Mouse (Mus musculus) myocyte (in vitro differentiated cells): ENCODE data around the gene Ap1g1. TPM values are rescaled to one million over a fixed set of nuclear protein-coding genes. Genes with fewer than 3 reads are reported as not detected.

Experiments
- H3K27me3 ChIP-seq: one replicate; pipeline ENCODE4 v1.6.1; 2011; ENCODE audit not compliant: control insufficient read depth, insufficient read depth, insufficient read length
- H3K36me3 ChIP-seq: one replicate; pipeline ENCODE4 v1.6.1; 2011; ENCODE audit not compliant: control insufficient read depth, insufficient read depth
- H3K4me2 ChIP-seq: one replicate; pipeline ENCODE4 v1.6.1; 2011; ENCODE audit warnings: low read depth, control low read depth
- H3K4me3 ChIP-seq: one replicate; pipeline ENCODE4 v1.5.1; 2011; ENCODE audit warnings: mild to moderate bottlenecking, control low read depth, moderate library complexity
- H3K79me2 ChIP-seq: one replicate; pipeline ENCODE4 v1.6.1; 2011; ENCODE audit not compliant: control insufficient read depth, insufficient read depth
- H3ac ChIP-seq: one replicate; pipeline ENCODE4 v1.6.1; 2011; ENCODE audit not compliant: control insufficient read depth, insufficient read length
- CEBPB ChIP-seq: IDR thresholded peaks from 2 replicates; pipeline ENCODE4 v1.6.1; 2011; ENCODE audit warnings: mild to moderate bottlenecking, moderate library complexity; ENCODE audit not compliant: poor library complexity, insufficient read depth, severe bottlenecking
- E2F4 ChIP-seq: IDR thresholded peaks from one replicate; pipeline ENCODE4 v1.6.1; 2011; ENCODE audit warnings: mild to moderate bottlenecking, control low read depth, moderate library complexity; ENCODE audit not compliant: insufficient read depth
- MAX ChIP-seq: IDR thresholded peaks from one replicate; pipeline ENCODE4 v1.6.1; 2011; ENCODE audit warnings: low read depth, mild to moderate bottlenecking, control low read depth
- MYOD1 ChIP-seq, 3 experiments: IDR thresholded peaks; one replicate each; pipeline ENCODE4 v1.6.1; 2011; ENCODE audit warnings: control low read depth in 2 of 3, low read depth in 2 of 3, mild to moderate bottlenecking in 2 of 3, moderate library complexity in 1 of 3; ENCODE audit not compliant: insufficient read length in 2 of 3, control insufficient read depth in 1 of 3
- MYOG ChIP-seq, 3 experiments: IDR thresholded peaks; one replicate each; pipeline ENCODE4 v1.6.1; 2011; ENCODE audit warnings: control low read depth in 2 of 3, low read depth in 2 of 3, mild to moderate bottlenecking in 2 of 3; ENCODE audit not compliant: insufficient read length in 2 of 3, control insufficient read depth in 1 of 3, insufficient read depth in 1 of 3
- POLR2A ChIP-seq: IDR thresholded peaks from one replicate; pipeline ENCODE4 v1.6.1; 2011; ENCODE audit warnings: low read depth, mild to moderate bottlenecking, control low read depth, moderate library complexity; ENCODE audit not compliant: insufficient read length
- POLR2AphosphoS2 ChIP-seq: IDR thresholded peaks from one replicate; pipeline ENCODE4 v1.6.1; 2011; ENCODE audit warnings: low read depth, control low read depth; ENCODE audit not compliant: insufficient read length
- REST ChIP-seq: IDR thresholded peaks from one replicate; pipeline ENCODE4 v1.6.1; 2011; ENCODE audit warnings: mild to moderate bottlenecking, control low read depth, moderate library complexity; ENCODE audit not compliant: insufficient read depth, insufficient read length
- SRF ChIP-seq: IDR thresholded peaks from one replicate; pipeline ENCODE4 v1.6.1; 2011; ENCODE audit warnings: low read depth; ENCODE audit not compliant: control insufficient read depth, insufficient read length
- TCF12 ChIP-seq: IDR thresholded peaks from one replicate; pipeline ENCODE4 v1.6.1; 2011; ENCODE audit warnings: mild to moderate bottlenecking, control low read depth; ENCODE audit not compliant: poor library complexity, insufficient read depth, severe bottlenecking
- TCF3 ChIP-seq: IDR thresholded peaks from one replicate; pipeline ENCODE4 v1.6.1; 2011; ENCODE audit warnings: low read depth, control low read depth; ENCODE audit not compliant: insufficient read length
- USF1 ChIP-seq: IDR thresholded peaks from one replicate; pipeline ENCODE4 v1.6.1; 2011; ENCODE audit warnings: low read depth, mild to moderate bottlenecking, control low read depth, moderate library complexity
- polyA plus RNA-seq: library from polyadenylated mRNA; unstranded; fragments of >200 nt; fragmentation: generic; extraction: Trizol; gene quantifications from one replicate; pipeline ENCODE4 v1.2.1, GENCODE M21; 2012; ENCODE audit warnings: missing spikeins

Ap1g1 gene
- polyA plus RNA-seq, 1 experiment, result 21.1 TPM

GRCm38 (mm10) chr8:109778993-109779421, 653 bp downstream of the Ap1g1 start:
- peak overlapping the region; percentile 89 for H3K4me3 ChIP-seq
- TF ChIP-seq TCF3, result no peak
- no peak for TF ChIP-seq REST
- TF ChIP-seq MYOG (IDR thresholded peaks at IDR 0.05; ENCODE audit: control insufficient read depth in 1 of 3, insufficient read depth in 1 of 3, insufficient read length in 2 of 3, low read depth in 2 of 3), result no peak
- TF ChIP-seq USF1, result no peak
- no peak for TF ChIP-seq E2F4
- no peak for TF ChIP-seq POLR2A
- no peak for TF ChIP-seq CEBPB
- no peak for TF ChIP-seq SRF
- no peak for TF ChIP-seq MAX
- no peak for TF ChIP-seq TCF12
- no peak for TF ChIP-seq MYOD1 (IDR thresholded peaks at IDR 0.05; ENCODE audit: control insufficient read depth in 1 of 3, insufficient read length in 2 of 3, low read depth in 2 of 3)
- no peaks in the 10 kb centered on the region for H3K36me3 ChIP-seq
- H3K27me3 ChIP-seq, result no peaks in the 10 kb centered on the region
- H3K4me2 ChIP-seq, result peak overlapping the region; percentile 82
- peaks cover 53% of the 10 kb centered on the region for H3K79me2 ChIP-seq
- peak overlapping the region; percentile 60 for H3ac ChIP-seq

DNA sequence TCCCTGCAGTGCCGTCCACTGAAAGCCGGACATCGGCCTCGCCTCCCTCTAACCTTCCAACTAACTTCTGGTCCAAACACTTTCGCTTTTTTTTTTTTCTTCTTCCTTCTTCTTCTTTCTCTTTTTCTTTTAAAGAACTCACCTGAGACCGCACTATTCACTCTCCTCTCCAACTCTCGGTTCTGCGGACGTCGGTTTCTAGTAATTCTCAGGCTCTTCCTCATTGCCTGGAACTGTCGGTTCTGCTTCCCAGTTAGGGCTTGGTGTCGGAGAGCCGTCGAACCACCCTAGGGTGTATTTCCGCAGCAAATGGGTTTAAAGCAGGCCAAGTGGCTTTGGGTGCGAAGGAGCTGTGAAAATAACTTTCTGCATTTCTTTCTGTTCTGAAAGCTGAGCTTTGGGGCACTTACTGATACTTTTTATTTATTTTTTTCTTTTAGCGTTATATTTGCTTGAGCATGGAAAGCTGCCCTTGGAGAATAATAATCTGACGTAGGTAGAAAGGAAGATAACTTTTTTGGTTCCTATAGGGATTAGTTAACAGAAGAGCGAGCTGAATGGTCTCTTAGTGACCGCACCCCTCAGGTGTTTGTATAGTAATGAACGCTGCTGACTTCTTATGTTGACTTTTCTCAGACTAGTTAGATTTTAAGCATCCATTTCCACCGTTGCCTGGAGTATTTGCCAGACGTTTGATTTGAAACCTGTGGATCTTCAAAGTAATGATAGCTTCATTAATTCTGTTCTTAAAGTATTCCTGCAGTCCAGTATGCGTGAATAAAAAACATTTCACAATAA, 1.3 kb downstream of the Ap1g1 start:
- Histone ChIP-seq H3K79me2 (peaks cover 59% of the 10 kb centered on the region), H3K36me3 (no peaks in the 10 kb centered on the region), H3K4me3 (peak overlapping the region; percentile 89), H3K4me2 (peak overlapping the region; percentile 82), H3ac (peak overlapping the region; percentile 60), H3K27me3 (no peaks in the 10 kb centered on the region)
- TF ChIP-seq POLR2A, result no peak
- no peak for TF ChIP-seq MAX
- no peak for TF ChIP-seq MYOD1 (IDR thresholded peaks at IDR 0.05; ENCODE audit: control insufficient read depth in 1 of 3, insufficient read length in 2 of 3, low read depth in 2 of 3)
- no peak for TF ChIP-seq MYOG (IDR thresholded peaks at IDR 0.05; ENCODE audit: control insufficient read depth in 1 of 3, insufficient read depth in 1 of 3, insufficient read length in 2 of 3, low read depth in 2 of 3)
- no peak for TF ChIP-seq SRF
- TF ChIP-seq POLR2AphosphoS2, result no peak
- TF ChIP-seq TCF3, result no peak
- TF ChIP-seq CEBPB, result no peak
- no peak for TF ChIP-seq REST
- TF ChIP-seq TCF12, result no peak

DNA sequence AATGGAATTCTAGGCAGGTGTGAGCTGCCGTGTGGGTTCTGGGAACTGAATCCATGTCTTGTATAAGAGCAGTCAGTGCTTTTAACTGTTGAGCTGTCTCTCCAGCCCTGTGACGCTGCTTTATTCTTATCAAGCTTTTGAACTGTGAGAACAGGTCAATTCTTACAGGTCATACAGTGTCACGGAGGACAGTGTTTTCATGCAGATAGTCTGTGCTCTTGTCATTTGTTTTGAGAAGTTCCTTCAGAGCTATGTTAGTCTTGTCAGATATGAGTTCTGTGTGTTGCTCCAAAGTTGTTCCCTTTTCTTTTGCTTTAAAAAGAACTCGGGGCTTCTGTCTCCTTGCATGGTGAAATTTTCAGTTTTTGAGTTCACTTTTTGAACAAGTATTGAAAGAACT, 2.2 kb downstream of the Ap1g1 start:
- peak overlapping the region; percentile 89 for H3K4me3 ChIP-seq
- peak overlapping the region; percentile 82 for H3K4me2 ChIP-seq
- peaks cover 68% of the 10 kb centered on the region for H3K79me2 ChIP-seq

DNA sequence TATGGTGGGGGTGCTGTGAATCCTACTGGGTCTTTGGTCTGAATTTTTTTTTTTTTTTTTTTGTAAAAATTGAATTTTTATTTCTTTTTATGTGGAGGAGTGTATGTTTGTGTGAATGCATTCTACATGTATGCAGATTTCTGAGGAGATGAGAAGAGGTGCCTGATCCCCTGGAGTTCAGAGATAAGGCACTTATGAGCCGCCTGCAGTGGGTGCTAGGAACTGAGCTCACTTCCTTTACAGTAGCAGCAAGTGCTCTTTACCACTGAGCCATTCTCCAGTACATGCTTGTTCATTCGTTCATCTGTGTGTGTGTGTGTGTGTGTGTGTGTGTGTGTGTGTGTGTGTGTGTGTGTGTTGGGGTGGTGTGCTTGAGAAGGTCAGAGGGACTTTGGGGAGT, 12.6 kb downstream of the Ap1g1 start:
- H3K27me3 ChIP-seq, result no peaks in the 10 kb centered on the region
- H3K4me3 ChIP-seq, result no peak overlapping the region
- H3ac ChIP-seq, result no peak overlapping the region
- no peak overlapping the region for H3K4me2 ChIP-seq
- H3K36me3 ChIP-seq, result peaks cover 3% of the 10 kb centered on the region
- peaks cover 100% of the 10 kb centered on the region for H3K79me2 ChIP-seq
- no peak for TF ChIP-seq MAX
- TF ChIP-seq TCF3, result no peak
- no peak for TF ChIP-seq POLR2A
- TF ChIP-seq USF1, result no peak
- TF ChIP-seq MYOD1 (IDR thresholded peaks at IDR 0.05; ENCODE audit: control insufficient read depth in 1 of 3, insufficient read length in 2 of 3, low read depth in 2 of 3), result no peak

More for the DNA sequence above, 2.2 kb downstream of the Ap1g1 start:
- no peaks in the 10 kb centered on the region for H3K36me3 ChIP-seq
- H3ac ChIP-seq, result no peak overlapping the region
- no peak for TF ChIP-seq SRF
- no peak for TF ChIP-seq POLR2A
- TF ChIP-seq REST, result no peak
- TF ChIP-seq MYOD1 (IDR thresholded peaks at IDR 0.05; ENCODE audit: control insufficient read depth in 1 of 3, insufficient read length in 2 of 3, low read depth in 2 of 3), result no peak
- TF ChIP-seq USF1, result no peak
- TF ChIP-seq MYOG (IDR thresholded peaks at IDR 0.05; ENCODE audit: control insufficient read depth in 1 of 3, insufficient read depth in 1 of 3, insufficient read length in 2 of 3, low read depth in 2 of 3), result no peak
- no peak for TF ChIP-seq TCF3
- TF ChIP-seq CEBPB, result no peak
- TF ChIP-seq POLR2AphosphoS2, result no peak
- H3K27me3 ChIP-seq, result no peaks in the 10 kb centered on the region
